Mouse (Mus musculus) heart, adult 2 months (tissue): ENCODE results near the gene Atf6. TPM values are rescaled to one million over a fixed set of nuclear protein-coding genes. Genes with fewer than 3 reads are reported as not detected.
A peak's percentile ranks its signal among the peaks of the same experiment; 100 is the strongest.

Experiments used
- DNase-seq, 2 experiments: peaks; one replicate each; pipeline ENCODE4 v3.0.0; 2021
- H3K27ac ChIP-seq: fragments of 200-600 bp; 2 replicates; pipeline ENCODE4 v1.8.1; 2022
- H3K27me3 ChIP-seq: fragments of 200-500 bp; 2 replicates; pipeline ENCODE4 v1.6.1; 2012; ENCODE audit warnings: mild to moderate bottlenecking, low read length, inconsistent platforms, mixed read lengths; ENCODE audit not compliant: control insufficient read depth, insufficient read depth
- H3K36me3 ChIP-seq: fragments of 200-500 bp; 2 replicates; pipeline ENCODE4 v1.6.1; 2012; ENCODE audit warnings: low read length, inconsistent platforms; ENCODE audit not compliant: control insufficient read depth, insufficient read depth
- H3K4me1 ChIP-seq: fragments of 200-500 bp; 2 replicates; pipeline ENCODE4 v1.6.1; 2011; ENCODE audit warnings: low read length; ENCODE audit not compliant: control insufficient read depth, insufficient read depth
- H3K4me3 ChIP-seq: fragments of 200-600 bp; 2 replicates; pipeline ENCODE4 v1.8.1; 2022
- H3K79me2 ChIP-seq: fragments of 200-500 bp; replicated peaks from 2 replicates; pipeline ENCODE4 v1.6.1; 2012; ENCODE audit warnings: mild to moderate bottlenecking, inconsistent platforms, low read length, moderate library complexity, mixed read lengths; ENCODE audit not compliant: control insufficient read depth, insufficient read depth
- H3K9ac ChIP-seq: fragments of 200-500 bp; 2 replicates; pipeline ENCODE4 v1.6.1; 2012; ENCODE audit warnings: low read depth, mild to moderate bottlenecking, control low read depth, inconsistent platforms, low read length, mixed read lengths
- CTCF ChIP-seq: fragments of 200-600 bp; IDR thresholded peaks from 2 replicates; pipeline ENCODE4 v1.8.1; 2022; ENCODE audit warnings: antibody characterized with exemption, mild to moderate bottlenecking, moderate library complexity
- EP300 ChIP-seq: fragments of 200-500 bp; IDR thresholded peaks from 2 replicates; pipeline ENCODE4 v1.6.1; 2011; ENCODE audit warnings: low read depth, low read length, control low read depth; ENCODE audit not compliant: insufficient read depth
- POLR2A ChIP-seq: fragments of 200-500 bp; IDR thresholded peaks from 2 replicates; pipeline ENCODE4 v1.6.1; 2011; ENCODE audit warnings: mild to moderate bottlenecking, low read depth, low read length, control low read depth; ENCODE audit not compliant: insufficient read depth
- WGBS: fragments of 180-500 bp; shearing (Covaris S2); methylation state at CpG from one replicate; pipeline ENCODE4 v1.1.7; 2018; 5-methylcytosine and 5-hydroxymethylcytosine counted together
- intact Hi-C: fragments of 180-260 bp; cut with DNase I; formaldehyde crosslinking; loops from one replicate; pipeline ENCODE4 v1.15.1; 2025
- long read RNA-seq: library from polyadenylated mRNA; stranded (forward); transcript quantifications from one replicate; pipeline ENCODE4 v2.0.0, GENCODE M21; 2021
- polyA plus RNA-seq: library from polyadenylated mRNA; depleted of rRNA; stranded (reverse); fragments of >200 nt; gene quantifications from 2 replicates; pipeline ENCODE4 v1.2.3, GENCODE M21; 2012; rRNA removed
- total RNA-seq, 2 experiments: library from RNA; stranded (reverse); gene quantifications; 2 replicates each; pipeline ENCODE4 v1.2.3; 2021

Atf6 gene
- total RNA-seq (10 to 100 TPM; 62.6 to 82.3 TPM), polyA plus RNA-seq (22.0 and 44.5 TPM in 2 replicates)
- long read RNA-seq, full-length matches to known transcripts = 4 of 29 reads
- long read RNA-seq, partial matches to known transcripts = 8 of 29 reads
- long read RNA-seq, other reads (novel, unspliced or antisense) = 17 of 29 reads

DNA sequence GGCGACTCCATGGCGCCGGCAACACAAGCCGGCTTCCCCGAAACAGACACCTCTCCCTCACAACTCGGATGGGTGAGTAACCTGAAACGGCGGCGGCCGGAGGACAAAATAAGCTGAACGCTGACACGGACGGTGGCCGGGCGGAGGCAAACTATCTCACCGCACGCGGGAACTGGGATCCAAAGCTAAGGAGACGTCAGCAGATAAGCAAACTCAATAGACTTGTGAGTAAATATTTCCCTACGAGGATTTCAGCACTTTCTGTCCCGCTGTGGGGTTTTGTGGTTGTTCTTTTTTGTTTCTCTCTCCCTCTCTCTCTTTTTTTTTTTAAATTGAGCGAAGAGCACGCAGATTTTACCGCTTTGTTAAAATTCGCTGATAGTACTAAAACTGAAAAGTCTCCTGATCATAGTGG lies at the start of gene Atf6:
TSS of gene Atf6 (minus strand) at position 81 of the 415 bp plus-strand sequence.
- peak within 1 kb of the TSS; percentile 79 for H3K27ac ChIP-seq
- peak within 1 kb of the TSS; percentile 91 for H3K9ac ChIP-seq
- H3K36me3 ChIP-seq = peaks cover 7% of the 10 kb centered on the region
- peak within 1 kb of the TSS; percentile 76 for H3K4me3 ChIP-seq
- DNase-seq = peak; percentile 95 to 98
- H3K79me2 ChIP-seq = peaks cover 2% of the 10 kb centered on the region
- TF ChIP-seq POLR2A = peak; percentile 85
- peak; percentile 73; the same call in 1 of the 2 replicates for TF ChIP-seq EP300
- TF ChIP-seq CTCF = no peak
- no peaks in the 10 kb centered on the region for H3K27me3 ChIP-seq
- peaks cover 5% of the 10 kb centered on the region for H3K4me1 ChIP-seq
- under 1% methylated on average over 25 of the region's 25 CpGs for WGBS
- intact Hi-C loops = loop anchor here (1.0 kb wide), 1 partner anchor 18 kb away; the partner anchor contains the start of genes Dusp12 and Gm26620

DNA sequence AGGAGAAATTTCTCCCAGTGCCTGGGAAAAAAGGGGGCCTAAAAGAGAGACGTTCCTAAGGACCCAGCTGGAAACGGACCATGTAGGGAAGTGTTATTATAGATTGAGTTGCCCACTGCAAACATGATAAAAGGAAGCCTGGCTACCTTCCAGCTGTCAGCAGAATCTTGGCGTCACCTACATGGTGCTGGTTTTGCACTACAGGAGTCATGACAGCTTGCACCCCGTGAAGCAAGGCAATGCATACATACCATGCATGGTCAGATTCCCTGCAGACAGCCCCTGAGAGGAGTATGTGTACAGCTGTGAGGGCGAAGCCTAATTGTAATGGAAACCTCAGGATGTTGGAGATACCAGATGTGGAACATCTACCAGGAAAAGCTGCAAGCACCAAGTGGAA lies 48.1 kb upstream of the Atf6 start:
- intact Hi-C loops = no loop called here
- DNase-seq = no peak
- TF ChIP-seq POLR2A = no peak
- no peak for TF ChIP-seq EP300
- TF ChIP-seq CTCF = no peak
- H3K9ac ChIP-seq = no peak overlapping the region
- H3K27me3 ChIP-seq = no peaks in the 10 kb centered on the region
- H3K27ac ChIP-seq = no peak overlapping the region
- H3K4me3 ChIP-seq = no peak overlapping the region
- H3K36me3 ChIP-seq = no peaks in the 10 kb centered on the region
- no peaks in the 10 kb centered on the region for H3K79me2 ChIP-seq
- H3K4me1 ChIP-seq = no peaks in the 10 kb centered on the region
- WGBS = 30% methylated on average over 5 of the region's 5 CpGs

DNA sequence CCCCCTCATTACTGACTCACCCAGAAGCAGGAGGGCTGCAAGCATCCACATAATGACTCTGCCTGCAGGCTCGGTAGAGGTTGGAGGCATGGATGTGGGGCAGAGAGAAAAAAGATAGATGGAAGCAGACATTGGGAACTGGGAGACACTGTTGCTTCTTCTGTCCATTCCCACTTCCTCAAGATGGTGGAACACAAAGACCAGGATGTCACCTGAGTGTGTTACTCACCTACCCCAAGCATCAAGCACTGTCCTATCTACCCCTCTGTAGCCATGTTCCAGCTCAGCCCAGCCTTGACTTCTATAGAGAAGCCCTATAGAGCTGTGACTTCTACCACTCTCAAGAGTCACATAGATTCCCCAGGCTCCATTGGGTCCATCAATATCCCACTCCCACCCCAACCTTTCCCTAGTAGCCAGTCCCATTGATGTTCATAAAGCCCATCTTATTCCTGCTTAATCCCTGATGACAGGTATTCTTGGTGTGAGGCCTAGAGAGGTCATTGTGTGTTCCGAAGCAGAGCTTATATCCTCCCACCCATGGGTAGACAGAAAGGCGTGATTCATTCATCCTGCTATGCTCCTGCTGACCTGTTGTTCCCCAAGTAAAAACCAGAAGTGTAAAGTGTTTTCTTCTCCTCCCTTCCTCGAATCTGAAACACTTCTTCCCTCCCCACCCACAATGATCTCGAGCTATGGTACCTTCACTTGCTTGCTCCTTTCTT lies 45.5 kb upstream of the Atf6 start, which contains the start of gene Fcrlb:
TSS of gene Fcrlb (minus strand) at position 51 of the 725 bp plus-strand sequence.
- TF ChIP-seq POLR2A (no peak), EP300 (no peak), CTCF (no peak)
- DNase-seq = no peak
- Histone ChIP-seq H3K4me3 (no peak within 1 kb of the TSS), H3K4me1 (no peaks in the 10 kb centered on the region; the same call in 1 of the 2 replicates), H3K27ac (no peak within 1 kb of the TSS), H3K27me3 (peaks cover 3% of the 10 kb centered on the region; the same call in 1 of the 2 replicates), H3K79me2 (no peaks in the 10 kb centered on the region), H3K9ac (no peak within 1 kb of the TSS), H3K36me3 (no peaks in the 10 kb centered on the region)
- 68% methylated on average over 5 of the region's 5 CpGs for WGBS
- intact Hi-C loops = no loop called here

DNA sequence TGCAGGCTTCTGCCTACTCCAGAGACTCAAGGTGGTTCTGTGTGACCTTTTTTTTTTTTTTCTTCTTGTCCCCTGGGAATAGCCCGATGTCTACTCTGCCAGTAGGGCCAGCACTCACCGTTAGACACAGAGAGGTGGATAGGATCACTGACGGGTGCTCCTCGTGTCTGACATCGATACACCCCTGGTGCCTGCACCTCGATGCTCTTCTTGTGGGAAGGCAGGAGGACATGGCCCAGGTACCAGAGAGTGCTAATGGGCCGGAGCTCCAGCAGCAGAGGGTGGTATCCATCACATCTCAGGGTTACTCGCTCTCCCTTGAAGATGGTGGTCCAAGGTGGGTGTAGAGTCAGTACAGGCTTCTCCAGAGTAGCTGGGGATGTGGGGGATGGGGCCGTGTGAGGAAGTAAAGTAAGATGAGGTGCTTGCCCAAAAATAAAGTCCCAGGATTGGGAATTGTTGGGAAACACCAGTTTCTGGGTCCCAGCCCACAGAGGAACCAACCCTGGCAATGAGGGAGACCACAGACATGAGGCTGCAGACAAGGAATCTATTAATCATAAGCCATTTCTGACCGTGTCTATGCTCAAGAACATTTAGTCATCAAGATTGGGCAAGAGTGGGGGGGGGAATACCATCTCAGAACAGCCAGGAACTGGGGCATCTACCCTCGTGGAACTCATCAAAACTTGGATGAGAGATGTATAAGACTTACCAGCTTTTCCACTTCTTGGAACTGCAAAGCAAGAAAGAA lies 44.5 kb upstream of the Atf6 start:
- H3K27ac ChIP-seq = no peak overlapping the region
- H3K9ac ChIP-seq = no peak overlapping the region
- peaks cover 10% of the 10 kb centered on the region for H3K27me3 ChIP-seq
- no peak overlapping the region for H3K4me3 ChIP-seq
- intact Hi-C loops = no loop called here
- H3K36me3 ChIP-seq = no peaks in the 10 kb centered on the region
- WGBS = 84% methylated on average over 11 of the region's 11 CpGs
- no peak for DNase-seq
- H3K79me2 ChIP-seq = no peaks in the 10 kb centered on the region
- no peaks in the 10 kb centered on the region; the same call in 1 of the 2 replicates for H3K4me1 ChIP-seq
- TF ChIP-seq CTCF (no peak), EP300 (no peak), POLR2A (no peak)

DNA sequence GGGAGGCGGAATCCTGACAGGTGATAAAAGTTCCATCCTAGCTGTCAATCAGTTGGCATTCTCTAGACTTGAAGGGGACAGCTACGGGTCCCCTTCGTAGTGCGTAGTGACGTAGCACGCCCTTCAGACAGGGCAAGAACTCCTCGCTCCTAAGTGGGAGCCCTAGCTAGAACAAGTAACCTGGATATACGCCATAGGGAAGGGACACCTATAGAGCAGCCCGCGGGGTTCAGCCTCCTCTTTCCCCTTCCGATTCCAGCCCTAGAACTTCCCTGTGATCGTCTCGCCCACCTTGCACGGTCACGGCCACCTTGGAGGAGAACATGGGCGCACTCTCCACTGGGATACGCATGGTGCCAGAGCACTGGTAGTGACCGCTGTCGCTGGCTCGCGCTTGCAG lies 40.8 kb upstream of the Atf6 start:
- intact Hi-C loops = no loop called here
- 10% methylated on average over 21 of the region's 21 CpGs for WGBS
- H3K9ac ChIP-seq = no peak overlapping the region
- peaks cover 11% of the 10 kb centered on the region for H3K27me3 ChIP-seq
- peak overlapping the region; percentile 16 for H3K4me3 ChIP-seq
- no peaks in the 10 kb centered on the region; the same call in 1 of the 2 replicates for H3K4me1 ChIP-seq
- no peaks in the 10 kb centered on the region for H3K36me3 ChIP-seq
- H3K79me2 ChIP-seq = no peaks in the 10 kb centered on the region
- TF ChIP-seq EP300 = no peak
- no peak for DNase-seq
- no peak overlapping the region for H3K27ac ChIP-seq
